Mouse (Mus musculus) heart, postnatal 0 days (tissue): ENCODE results near the gene Ssna1. TPM values are rescaled to one million over a fixed set of nuclear protein-coding genes. Genes with fewer than 3 reads are reported as not detected.

Experiments
- ATAC-seq: fragments of 200-750 bp; cut with Nextera tagmentation; 2 replicates; pipeline ENCODE4 v1.8.0; 2017; ENCODE audit warnings: low read depth, moderate number of reproducible peaks, moderate library complexity; ENCODE audit not compliant: insufficient read depth
- DNase-seq: peaks from one replicate; pipeline ENCODE4 v3.0.0-alpha.2; 2016; ENCODE audit warnings: low spot score
- H3K27ac ChIP-seq: fragments of 300-500 bp; sonication (generic); 2 replicates; pipeline ENCODE4 v1.5.1; 2014; ENCODE audit warnings: low read depth, mild to moderate bottlenecking
- H3K27me3 ChIP-seq: fragments of 300-500 bp; sonication (generic); 2 replicates; pipeline ENCODE4 v1.6.1; 2014; ENCODE audit warnings: low read length, mixed read lengths; ENCODE audit not compliant: control insufficient read depth, insufficient read depth
- H3K36me3 ChIP-seq: fragments of 300-500 bp; sonication (generic); replicated peaks from 2 replicates; pipeline ENCODE4 v1.6.1; 2014; ENCODE audit warnings: low read length, mixed read lengths; ENCODE audit not compliant: control insufficient read depth, insufficient read depth
- H3K4me1 ChIP-seq: fragments of 300-500 bp; sonication (generic); 2 replicates; pipeline ENCODE4 v1.6.1; 2014; ENCODE audit warnings: antibody characterized with exemption; ENCODE audit not compliant: control insufficient read depth, insufficient read depth
- H3K4me2 ChIP-seq: fragments of 300-500 bp; sonication (generic); 2 replicates; pipeline ENCODE4 v1.6.1; 2014; ENCODE audit warnings: low read depth, mild to moderate bottlenecking, low read length, moderate library complexity
- H3K4me3 ChIP-seq: fragments of 300-500 bp; sonication (generic); 2 replicates; pipeline ENCODE4 v1.5.1; 2014; ENCODE audit warnings: low read depth, low read length
- H3K9ac ChIP-seq: fragments of 300-500 bp; sonication (generic); replicated peaks from 2 replicates; pipeline ENCODE4 v1.6.1; 2014; ENCODE audit warnings: low read depth, low read length, mixed read lengths
- H3K9me3 ChIP-seq: fragments of 300-500 bp; sonication (generic); replicated peaks from 2 replicates; pipeline ENCODE4 v1.6.1; 2016; ENCODE audit warnings: low read length; ENCODE audit not compliant: control insufficient read depth
- CTCF ChIP-seq: IDR thresholded peaks from 2 replicates; pipeline ENCODE4 v1.5.1; 2016; ENCODE audit warnings: antibody characterized with exemption, control low read depth, low read depth
- EP300 ChIP-seq: IDR thresholded peaks from 2 replicates; pipeline ENCODE4 v1.6.1; 2016; ENCODE audit warnings: antibody characterized with exemption, low read depth
- WGBS: fragments of 180-500 bp; shearing (Covaris S2); extraction: QIAGEN DNeasy Blood & Tissue Kit; methylation state at CpG from one replicate; pipeline ENCODE4 v1.1.7; 2014; 5-methylcytosine and 5-hydroxymethylcytosine counted together
- polyA plus RNA-seq: library from polyadenylated mRNA; unstranded; fragments of >200 nt; fragmentation: Nextera tagmentation; extraction: Ambion mirVana; gene quantifications from 2 replicates; pipeline ENCODE4 v1.2.1, GENCODE M21; 2015
- total RNA-seq: library from RNA; depleted of rRNA; stranded (reverse); fragments of >200 nt; gene quantifications from 2 replicates; pipeline ENCODE4 v1.2.3, GENCODE M21; 2014; ENCODE audit warnings: low replicate concordance

Gene Ssna1
- total and polyA plus RNA-seq, 2 experiments from 2014 or later: 58.9 to 111 TPM

- Histone ChIP-seq H3K4me2 (peak overlapping the region; percentile 57), H3K9ac (no peak overlapping the region)
- WGBS: 6% methylated on average over 32 of the region's 32 CpGs
Measured at GRCm38 (mm10) chr2:25291184-25292053, 19.2 kb upstream of the Ssna1 start.

GRCm38 (mm10) chr2:25290816-25291130 is 18.5 kb upstream of the Ssna1 start:
- TF ChIP-seq CTCF (no peak), EP300 (no peak)
- ATAC-seq: no peak
- under 1% methylated on average over 18 of the region's 18 CpGs for WGBS
- Histone ChIP-seq H3K4me1 (peaks cover 18% of the 10 kb centered on the region), H3K4me3 (peak overlapping the region; percentile 29), H3K9me3 (no peaks in the 10 kb centered on the region), H3K27me3 (peaks cover 68% of the 10 kb centered on the region), H3K27ac (no peak overlapping the region), H3K9ac (no peak overlapping the region), H3K36me3 (peaks cover 3% of the 10 kb centered on the region; the same call in 1 of the 2 replicates), H3K4me2 (peak overlapping the region; percentile 52)
- no peak for DNase-seq

More at GRCm38 (mm10) chr2:25291184-25292053, 19.2 kb upstream of the Ssna1 start:
- Histone ChIP-seq H3K9me3 (no peaks in the 10 kb centered on the region), H3K27ac (no peak overlapping the region), H3K36me3 (no peaks in the 10 kb centered on the region), H3K4me3 (peak overlapping the region; percentile 43), H3K27me3 (peaks cover 73% of the 10 kb centered on the region), H3K4me1 (peaks cover 18% of the 10 kb centered on the region)
- no peak for TF ChIP-seq EP300
- no peak for TF ChIP-seq CTCF
- no peak for DNase-seq
- ATAC-seq: peak; percentile 8; the same call in 1 of the 2 replicates

- DNase-seq (no peak), ATAC-seq (no peak)
- peak overlapping the region; percentile 29 for H3K4me3 ChIP-seq
- H3K27me3 ChIP-seq: peaks cover 63% of the 10 kb centered on the region
- H3K4me1 ChIP-seq: peaks cover 18% of the 10 kb centered on the region
- H3K9me3 ChIP-seq: no peaks in the 10 kb centered on the region
- peaks cover 9% of the 10 kb centered on the region for H3K36me3 ChIP-seq
- no peak overlapping the region for H3K27ac ChIP-seq
- peak overlapping the region; percentile 52 for H3K4me2 ChIP-seq
- H3K9ac ChIP-seq: no peak overlapping the region
- WGBS: 3% methylated on average over 54 of the region's 54 CpGs
- no peak for TF ChIP-seq CTCF
- TF ChIP-seq EP300: no peak
Measured at GRCm38 (mm10) chr2:25290101-25290815, 18.0 kb upstream of the Ssna1 start.

- H3K4me3 ChIP-seq: peak within 1 kb of the TSS; percentile 29
- peaks cover 61% of the 10 kb centered on the region for H3K27me3 ChIP-seq
- H3K4me1 ChIP-seq: peaks cover 18% of the 10 kb centered on the region
- H3K27ac ChIP-seq: no peak within 1 kb of the TSS
- no peaks in the 10 kb centered on the region for H3K9me3 ChIP-seq
- peak within 1 kb of the TSS; percentile 52 for H3K4me2 ChIP-seq
- TF ChIP-seq CTCF: no peak
- TF ChIP-seq EP300: no peak
- DNase-seq: no peak
- H3K9ac ChIP-seq: no peak within 1 kb of the TSS
- H3K36me3 ChIP-seq: peaks cover 15% of the 10 kb centered on the region
- ATAC-seq: no peak
- 8% methylated on average over 11 of the region's 11 CpGs for WGBS
Measured at GRCm38 (mm10) chr2:25289651-25290050, 17.4 kb upstream of the Ssna1 start, which contains the start of gene Lrrc26. Lrrc26 (plus strand) TSS chr2:25289915.

GRCm38 (mm10) chr2:25288734-25289345 is 16.6 kb upstream of the Ssna1 start:
- H3K27ac ChIP-seq: no peak overlapping the region
- peaks cover 53% of the 10 kb centered on the region for H3K27me3 ChIP-seq
- no peaks in the 10 kb centered on the region for H3K9me3 ChIP-seq
- no peak overlapping the region for H3K4me2 ChIP-seq
- H3K4me3 ChIP-seq: no peak overlapping the region
- H3K36me3 ChIP-seq: peaks cover 23% of the 10 kb centered on the region
- 81% methylated on average over 7 of the region's 7 CpGs for WGBS
- H3K9ac ChIP-seq: no peak overlapping the region
- H3K4me1 ChIP-seq: peaks cover 18% of the 10 kb centered on the region
- ATAC-seq (no peak), DNase-seq (no peak)
- TF ChIP-seq EP300 (no peak), CTCF (no peak)
